Mouse (Mus musculus) neural tube, embryonic 14.5 days (tissue): ENCODE data around the gene Tk1. TPM values are rescaled to one million over a fixed set of nuclear protein-coding genes. Genes with fewer than 3 reads are reported as not detected.

Source experiments
- ATAC-seq: fragments of 200-750 bp; cut with Nextera tagmentation; 2 replicates; pipeline ENCODE4 v1.8.0; 2017; ENCODE audit warnings: low read depth, mild to moderate bottlenecking, moderate TSS enrichment, moderate library complexity
- H3K27ac ChIP-seq: fragments of 300-500 bp; sonication (generic); 2 replicates; pipeline ENCODE4 v1.5.1; 2014; ENCODE audit warnings: low read depth, mild to moderate bottlenecking, control low read depth, low read length, moderate library complexity, mixed read lengths
- H3K27me3 ChIP-seq: fragments of 300-500 bp; sonication (generic); 2 replicates; pipeline ENCODE4 v1.6.1; 2014; ENCODE audit warnings: low read length; ENCODE audit not compliant: control insufficient read depth, insufficient read depth
- H3K36me3 ChIP-seq: fragments of 300-500 bp; sonication (generic); 2 replicates; pipeline ENCODE4 v1.6.1; 2014; ENCODE audit warnings: low read length, mixed read lengths; ENCODE audit not compliant: control insufficient read depth, insufficient read depth
- H3K4me1 ChIP-seq: fragments of 300-500 bp; sonication (generic); 2 replicates; pipeline ENCODE4 v1.6.1; 2014; ENCODE audit warnings: low read length; ENCODE audit not compliant: control insufficient read depth, insufficient read depth
- H3K4me2 ChIP-seq: fragments of 300-500 bp; sonication (generic); 2 replicates; pipeline ENCODE4 v1.6.1; 2014; ENCODE audit warnings: mild to moderate bottlenecking, low read depth, low read length, control low read depth
- H3K4me3 ChIP-seq: fragments of 300-500 bp; sonication (generic); 2 replicates; pipeline ENCODE4 v1.5.1; 2014; ENCODE audit warnings: low read depth, low read length, control low read depth, mixed read lengths
- H3K9ac ChIP-seq: fragments of 300-500 bp; sonication (generic); replicated peaks from 2 replicates; pipeline ENCODE4 v1.6.1; 2014; ENCODE audit warnings: low read depth, mild to moderate bottlenecking, control low read depth, low read length, mixed read lengths
- H3K9me3 ChIP-seq: fragments of 300-500 bp; sonication (generic); 2 replicates; pipeline ENCODE4 v1.6.1; 2016; ENCODE audit warnings: low read length; ENCODE audit not compliant: control insufficient read depth
- WGBS: fragments of 180-500 bp; shearing (Covaris S2); extraction: QIAGEN DNeasy Blood & Tissue Kit; methylation state at CpG from one replicate; pipeline ENCODE4 v1.1.7; 2014; 5-methylcytosine and 5-hydroxymethylcytosine counted together
- polyA plus RNA-seq: library from polyadenylated mRNA; unstranded; fragments of >200 nt; fragmentation: Nextera tagmentation; extraction: Ambion mirVana; gene quantifications from 2 replicates; pipeline ENCODE4 v1.2.1, GENCODE M21; 2014

The Tk1 gene
- polyA plus RNA-seq, 1 experiment from 2014 or later, result 6.8 TPM

GRCm38 (mm10) chr11:117781993-117782704 is 43.7 kb downstream of the Tk1 start, which contains the start of the genes Tmc8 and Tmc6:
TSS of gene Tmc8 (plus strand) at chr11:117782076.
TSS of gene Tmc6 (minus strand) at chr11:117782198.
- peak within 1 kb of the TSS; percentile 13 for H3K4me3 ChIP-seq
- ATAC-seq, result no peak
- H3K4me2 ChIP-seq, result peak within 1 kb of the TSS; percentile 48
- no peaks in the 10 kb centered on the region for H3K9me3 ChIP-seq
- no peaks in the 10 kb centered on the region for H3K36me3 ChIP-seq
- 42% methylated on average over 24 of the region's 24 CpGs for WGBS
- H3K9ac ChIP-seq, result peak within 1 kb of the TSS; percentile 28; the same call in 1 of the 2 replicates
- H3K4me1 ChIP-seq, result peaks cover 27% of the 10 kb centered on the region
- no peaks in the 10 kb centered on the region; the same call in 1 of the 2 replicates for H3K27me3 ChIP-seq
- no peak within 1 kb of the TSS; the same call in 1 of the 2 replicates for H3K27ac ChIP-seq

GRCm38 (mm10) chr11:117781199-117781821 is 44.6 kb downstream of the Tk1 start:
- ATAC-seq, result no peak
- peak overlapping the region; percentile 41 for H3K4me2 ChIP-seq
- 21% methylated on average over 18 of the region's 18 CpGs for WGBS
- H3K4me3 ChIP-seq, result no peak overlapping the region
- no peaks in the 10 kb centered on the region; the same call in 1 of the 2 replicates for H3K27me3 ChIP-seq
- no peaks in the 10 kb centered on the region for H3K9me3 ChIP-seq
- H3K9ac ChIP-seq, result no peak overlapping the region
- peaks cover 27% of the 10 kb centered on the region for H3K4me1 ChIP-seq
- H3K36me3 ChIP-seq, result no peaks in the 10 kb centered on the region
- H3K27ac ChIP-seq, result no peak overlapping the region; the same call in 1 of the 2 replicates

GRCm38 (mm10) chr11:117780582-117781111 is 45.2 kb downstream of the Tk1 start:
- no peak for ATAC-seq
- 3% methylated on average over 19 of the region's 19 CpGs for WGBS
- H3K27ac ChIP-seq, result no peak overlapping the region

GRCm38 (mm10) chr11:117780199-117780515 is 45.7 kb downstream of the Tk1 start:
- no peaks in the 10 kb centered on the region for H3K9me3 ChIP-seq
- no peak for ATAC-seq
- H3K27ac ChIP-seq, result peak overlapping the region; percentile 61
- H3K4me1 ChIP-seq, result peaks cover 27% of the 10 kb centered on the region
- peak overlapping the region; percentile 24 for H3K4me3 ChIP-seq
- H3K9ac ChIP-seq, result 0 out of 2 replicates have a peak overlapping the region, but pooled peaks have one; percentile 2
- peak overlapping the region; percentile 41 for H3K4me2 ChIP-seq
- WGBS, result 2% methylated on average over 16 of the region's 17 CpGs
- H3K27me3 ChIP-seq, result no peaks in the 10 kb centered on the region; the same call in 1 of the 2 replicates
- no peaks in the 10 kb centered on the region for H3K36me3 ChIP-seq

More at GRCm38 (mm10) chr11:117780582-117781111, 45.2 kb downstream of the Tk1 start:
- no peaks in the 10 kb centered on the region; the same call in 1 of the 2 replicates for H3K27me3 ChIP-seq
- H3K4me2 ChIP-seq, result peak overlapping the region; percentile 41
- no peaks in the 10 kb centered on the region for H3K36me3 ChIP-seq
- H3K4me3 ChIP-seq, result peak overlapping the region; percentile 24
- H3K9ac ChIP-seq, result 0 out of 2 replicates have a peak overlapping the region, but pooled peaks have one; percentile 2
- H3K4me1 ChIP-seq, result peaks cover 27% of the 10 kb centered on the region
- no peaks in the 10 kb centered on the region for H3K9me3 ChIP-seq

GRCm38 (mm10) chr11:117779434-117780198 is 46.3 kb downstream of the Tk1 start:
- peak overlapping the region; percentile 24 for H3K4me3 ChIP-seq
- H3K4me2 ChIP-seq, result peak overlapping the region; percentile 41
- 3% methylated on average over 34 of the region's 38 CpGs for WGBS
- H3K36me3 ChIP-seq, result no peaks in the 10 kb centered on the region
- ATAC-seq, result peak; percentile 33; the same call in 1 of the 2 replicates
- peak overlapping the region; percentile 2; the same call in 1 of the 2 replicates for H3K9ac ChIP-seq
- peak overlapping the region; percentile 61 for H3K27ac ChIP-seq
- H3K27me3 ChIP-seq, result no peaks in the 10 kb centered on the region; the same call in 1 of the 2 replicates
- H3K9me3 ChIP-seq, result no peaks in the 10 kb centered on the region
- peaks cover 27% of the 10 kb centered on the region for H3K4me1 ChIP-seq

- Histone ChIP-seq H3K9ac (no peak overlapping the region), H3K27ac (peak overlapping the region; percentile 61), H3K9me3 (no peaks in the 10 kb centered on the region), H3K4me1 (peaks cover 27% of the 10 kb centered on the region), H3K27me3 (no peaks in the 10 kb centered on the region; the same call in 1 of the 2 replicates), H3K36me3 (no peaks in the 10 kb centered on the region), H3K4me2 (peak overlapping the region; percentile 22; the same call in 1 of the 2 replicates), H3K4me3 (no peak overlapping the region)
- WGBS, result 46% methylated on average over 12 of the region's 12 CpGs
- no peak for ATAC-seq
These were observed 47.0 kb downstream of the Tk1 start for GRCm38 (mm10) chr11:117778851-117779433.

GRCm38 (mm10) chr11:117778031-117778430 is 47.9 kb downstream of the Tk1 start:
- no peak overlapping the region for H3K4me3 ChIP-seq
- no peak overlapping the region for H3K9ac ChIP-seq
- H3K9me3 ChIP-seq, result no peaks in the 10 kb centered on the region
- no peak for ATAC-seq
- no peaks in the 10 kb centered on the region; the same call in 1 of the 2 replicates for H3K27me3 ChIP-seq
- 93% methylated on average over 11 of the region's 11 CpGs for WGBS
- no peak overlapping the region for H3K4me2 ChIP-seq
- peaks cover 22% of the 10 kb centered on the region for H3K4me1 ChIP-seq
- H3K36me3 ChIP-seq, result no peaks in the 10 kb centered on the region
- H3K27ac ChIP-seq, result no peak overlapping the region

- H3K4me1 ChIP-seq, result peaks cover 18% of the 10 kb centered on the region
- no peak overlapping the region for H3K27ac ChIP-seq
- H3K9me3 ChIP-seq, result no peaks in the 10 kb centered on the region
- H3K36me3 ChIP-seq, result no peaks in the 10 kb centered on the region
- WGBS, result 86% methylated on average over 5 of the region's 5 CpGs
- no peaks in the 10 kb centered on the region; the same call in 1 of the 2 replicates for H3K27me3 ChIP-seq
- H3K9ac ChIP-seq, result no peak overlapping the region
- no peak for ATAC-seq
- no peak overlapping the region for H3K4me3 ChIP-seq
- no peak overlapping the region for H3K4me2 ChIP-seq
These were observed 48.8 kb downstream of the Tk1 start for GRCm38 (mm10) chr11:117777111-117777510.
